Mouse (Mus musculus) heart, adult 2 months (tissue): ENCODE data around the gene Cant1. TPM values are rescaled to one million over a fixed set of nuclear protein-coding genes. Genes with fewer than 3 reads are reported as not detected.

Source experiments
- DNase-seq, 2 experiments: peaks; one replicate each; pipeline ENCODE4 v3.0.0; 2021
- H3K27ac ChIP-seq: fragments of 200-600 bp; 2 replicates; pipeline ENCODE4 v1.8.1; 2022
- H3K27me3 ChIP-seq: fragments of 200-500 bp; 2 replicates; pipeline ENCODE4 v1.6.1; 2012; ENCODE audit warnings: mild to moderate bottlenecking, low read length, inconsistent platforms, mixed read lengths; ENCODE audit not compliant: control insufficient read depth, insufficient read depth
- H3K36me3 ChIP-seq: fragments of 200-500 bp; 2 replicates; pipeline ENCODE4 v1.6.1; 2012; ENCODE audit warnings: low read length, inconsistent platforms; ENCODE audit not compliant: control insufficient read depth, insufficient read depth
- H3K4me1 ChIP-seq: fragments of 200-500 bp; 2 replicates; pipeline ENCODE4 v1.6.1; 2011; ENCODE audit warnings: low read length; ENCODE audit not compliant: control insufficient read depth, insufficient read depth
- H3K4me3 ChIP-seq: fragments of 200-600 bp; 2 replicates; pipeline ENCODE4 v1.8.1; 2022
- H3K79me2 ChIP-seq: fragments of 200-500 bp; replicated peaks from 2 replicates; pipeline ENCODE4 v1.6.1; 2012; ENCODE audit warnings: mild to moderate bottlenecking, inconsistent platforms, low read length, moderate library complexity, mixed read lengths; ENCODE audit not compliant: control insufficient read depth, insufficient read depth
- H3K9ac ChIP-seq: fragments of 200-500 bp; 2 replicates; pipeline ENCODE4 v1.6.1; 2012; ENCODE audit warnings: low read depth, mild to moderate bottlenecking, control low read depth, inconsistent platforms, low read length, mixed read lengths
- CTCF ChIP-seq: fragments of 200-600 bp; IDR thresholded peaks from 2 replicates; pipeline ENCODE4 v1.8.1; 2022; ENCODE audit warnings: antibody characterized with exemption, mild to moderate bottlenecking, moderate library complexity
- EP300 ChIP-seq: fragments of 200-500 bp; IDR thresholded peaks from 2 replicates; pipeline ENCODE4 v1.6.1; 2011; ENCODE audit warnings: low read depth, low read length, control low read depth; ENCODE audit not compliant: insufficient read depth
- POLR2A ChIP-seq: fragments of 200-500 bp; IDR thresholded peaks from 2 replicates; pipeline ENCODE4 v1.6.1; 2011; ENCODE audit warnings: mild to moderate bottlenecking, low read depth, low read length, control low read depth; ENCODE audit not compliant: insufficient read depth
- WGBS: fragments of 180-500 bp; shearing (Covaris S2); methylation state at CpG from one replicate; pipeline ENCODE4 v1.1.7; 2018; 5-methylcytosine and 5-hydroxymethylcytosine counted together
- intact Hi-C: fragments of 180-260 bp; cut with DNase I; formaldehyde crosslinking; loops from one replicate; pipeline ENCODE4 v1.15.1; 2025
- long read RNA-seq: library from polyadenylated mRNA; stranded (forward); transcript quantifications from one replicate; pipeline ENCODE4 v2.0.0, GENCODE M21; 2021
- polyA plus RNA-seq: library from polyadenylated mRNA; depleted of rRNA; stranded (reverse); fragments of >200 nt; gene quantifications from 2 replicates; pipeline ENCODE4 v1.2.3, GENCODE M21; 2012; rRNA removed
- total RNA-seq, 2 experiments: library from RNA; stranded (reverse); gene quantifications; 2 replicates each; pipeline ENCODE4 v1.2.3; 2021

Cant1 gene
- total RNA-seq (10 to 100 TPM; 17.7 to 18.2 TPM), polyA plus RNA-seq (21.6 and 23.4 TPM in 2 replicates)
- long read RNA-seq, transcript Cant1-204 (5 exons, 2,873 nt), result major isoform, 5 of 10 reads
- long read RNA-seq, partial matches to known transcripts, result 0 of 10 reads
- long read RNA-seq, other reads (novel, unspliced or antisense), result 2 of 10 reads

DNA sequence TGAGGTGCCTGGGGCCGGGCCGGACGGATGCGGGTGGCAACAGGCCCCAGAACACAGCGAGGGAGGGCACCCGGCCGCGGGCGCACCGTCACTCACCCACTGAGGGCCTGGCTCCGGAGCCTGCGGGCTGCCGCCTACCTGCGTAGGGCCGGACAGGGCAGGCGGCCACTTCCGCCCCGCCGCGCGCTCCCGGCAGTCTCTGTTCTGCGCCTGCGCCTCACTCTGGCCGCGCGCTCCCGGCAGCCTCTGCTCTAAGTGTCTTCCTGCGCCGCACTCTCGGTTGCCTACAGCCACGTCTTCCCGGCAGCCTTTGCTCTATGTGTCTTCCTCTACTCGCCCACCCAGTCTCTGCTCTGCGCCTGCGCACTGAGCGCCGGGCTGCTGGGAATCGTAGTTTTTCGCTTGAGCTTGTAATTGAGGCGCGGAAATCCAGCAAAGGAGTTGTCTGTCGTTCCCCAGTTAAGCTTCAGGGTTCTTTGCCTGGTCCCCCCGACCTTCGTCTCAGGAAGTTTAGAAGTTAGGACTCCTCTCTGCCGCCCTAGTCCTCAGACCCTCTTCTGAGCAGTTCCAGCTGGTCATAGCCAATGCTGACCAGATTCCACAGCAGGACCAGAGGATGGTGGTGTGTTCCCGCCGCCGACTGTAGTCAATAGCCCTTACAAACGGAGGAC lies at the start of gene Cant1:
Gene Cant1 (minus strand): TSS at position 253 of the 671 bp plus-strand sequence.
- peak within 1 kb of the TSS; percentile 97 for H3K27ac ChIP-seq
- no peaks in the 10 kb centered on the region for H3K36me3 ChIP-seq
- H3K27me3 ChIP-seq, result no peaks in the 10 kb centered on the region
- peaks cover 3% of the 10 kb centered on the region for H3K79me2 ChIP-seq
- H3K4me1 ChIP-seq, result peaks cover 20% of the 10 kb centered on the region
- intact Hi-C loops, result no loop called here
- peak; percentile 96 to 99 for DNase-seq
- H3K4me3 ChIP-seq, result peak within 1 kb of the TSS; percentile 92
- under 1% methylated on average over 50 of the region's 50 CpGs for WGBS
- peak within 1 kb of the TSS; percentile 97 for H3K9ac ChIP-seq
- 0 out of 2 replicates have a peak, but pooled peaks have one; percentile 59 for TF ChIP-seq EP300
- peak; percentile 76 for TF ChIP-seq POLR2A
- TF ChIP-seq CTCF, result no peak

DNA sequence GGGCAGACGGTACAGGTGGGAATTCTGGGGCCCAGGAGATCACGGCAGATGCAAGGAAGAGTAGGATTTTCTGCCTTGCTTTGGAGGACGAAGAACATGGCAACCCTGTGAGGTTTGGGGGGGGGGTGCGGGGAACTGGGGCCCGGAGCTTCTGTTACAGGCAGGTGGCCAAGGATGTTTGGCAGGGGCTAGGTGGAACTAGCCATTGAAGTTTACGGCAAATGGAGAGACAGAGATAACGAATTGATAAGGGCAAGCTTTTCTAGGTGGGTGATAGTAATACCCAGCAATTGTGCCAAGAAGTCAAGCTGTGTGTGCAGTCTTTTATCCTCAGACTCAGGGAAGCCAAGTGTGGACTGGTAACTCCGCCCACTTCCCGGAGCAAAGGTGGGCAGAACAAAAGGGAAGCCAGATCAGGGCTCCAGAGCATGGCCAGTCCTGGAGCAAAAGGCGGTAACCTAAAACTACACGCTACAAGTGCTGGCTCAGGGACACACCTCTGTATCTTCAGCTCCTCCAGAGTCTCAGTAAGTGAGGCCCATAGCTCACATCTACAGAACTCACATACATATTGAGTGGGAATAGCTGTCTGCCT lies 48.7 kb upstream of the Cant1 start:
- no peaks in the 10 kb centered on the region for H3K79me2 ChIP-seq

DNA sequence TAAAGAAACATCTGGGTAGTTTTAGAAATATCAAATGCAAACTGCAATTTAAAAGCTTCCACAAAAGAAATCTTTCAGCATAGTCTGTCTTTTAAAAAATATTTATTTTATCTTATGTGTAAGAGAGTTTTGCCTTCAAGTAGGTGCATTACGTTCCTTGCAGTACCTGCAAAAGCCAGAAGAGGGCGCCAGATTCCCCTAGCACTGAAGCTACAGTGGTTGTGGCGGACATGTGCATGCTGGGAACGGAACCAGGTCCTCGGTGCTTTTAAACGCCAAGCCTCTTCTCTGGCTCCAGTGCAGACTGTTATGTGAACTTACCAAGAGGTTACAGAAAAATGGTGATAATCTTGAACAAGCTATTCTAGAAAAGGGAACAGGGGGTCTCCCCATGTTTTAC lies 41.4 kb upstream of the Cant1 start:
- Histone ChIP-seq H3K4me1 (peaks cover 18% of the 10 kb centered on the region), H3K27me3 (no peaks in the 10 kb centered on the region), H3K79me2 (no peaks in the 10 kb centered on the region), H3K27ac (no peak overlapping the region), H3K9ac (no peak overlapping the region), H3K4me3 (no peak overlapping the region), H3K36me3 (no peaks in the 10 kb centered on the region)
- WGBS, result 70% methylated on average over 6 of the region's 6 CpGs
- no peak for DNase-seq
- TF ChIP-seq CTCF (peak; percentile 79), EP300 (no peak)
- intact Hi-C loops, result no loop called here

More for the DNA sequence above, 48.7 kb upstream of the Cant1 start:
- no peaks in the 10 kb centered on the region for H3K4me1 ChIP-seq
- H3K4me3 ChIP-seq, result no peak overlapping the region
- no peaks in the 10 kb centered on the region for H3K27me3 ChIP-seq
- H3K36me3 ChIP-seq, result no peaks in the 10 kb centered on the region
- no peak for TF ChIP-seq EP300
- no peak for TF ChIP-seq POLR2A
- no peak for TF ChIP-seq CTCF
- WGBS, result 43% methylated on average over 11 of the region's 11 CpGs
- intact Hi-C loops, result no loop called here
- no peak for DNase-seq
- H3K9ac ChIP-seq, result no peak overlapping the region
- H3K27ac ChIP-seq, result no peak overlapping the region

DNA sequence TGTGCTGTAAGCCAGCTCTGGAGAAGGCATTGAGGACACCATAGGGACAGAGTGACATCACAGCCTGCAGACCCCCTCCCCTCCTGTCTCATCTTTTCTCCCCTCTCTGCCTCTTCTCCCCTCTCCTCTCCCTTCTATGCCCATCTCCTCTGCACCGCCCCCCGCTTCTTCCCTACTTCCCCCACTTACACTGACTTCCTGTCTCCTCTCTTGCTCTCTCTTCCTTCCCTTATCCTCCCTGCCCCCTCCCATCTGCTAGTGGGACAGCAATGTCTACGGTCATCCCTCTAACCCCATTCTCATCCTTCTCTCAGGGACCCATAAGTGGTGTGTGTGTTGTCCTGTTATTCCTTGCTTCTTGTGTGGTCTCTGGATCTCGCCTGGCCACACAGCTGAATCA lies 40.6 kb upstream of the Cant1 start:
- H3K4me1 ChIP-seq, result peaks cover 19% of the 10 kb centered on the region
- peak overlapping the region; percentile 36 for H3K27ac ChIP-seq
- no peak overlapping the region for H3K4me3 ChIP-seq
- H3K9ac ChIP-seq, result no peak overlapping the region; the same call in 1 of the 2 replicates
- intact Hi-C loops, result no loop called here
- no peak for DNase-seq
- H3K36me3 ChIP-seq, result no peaks in the 10 kb centered on the region
- TF ChIP-seq CTCF (no peak), EP300 (no peak), POLR2A (no peak)
- no peaks in the 10 kb centered on the region for H3K79me2 ChIP-seq
- no peaks in the 10 kb centered on the region for H3K27me3 ChIP-seq
- WGBS, result 56% methylated on average over 3 of the region's 4 CpGs

DNA sequence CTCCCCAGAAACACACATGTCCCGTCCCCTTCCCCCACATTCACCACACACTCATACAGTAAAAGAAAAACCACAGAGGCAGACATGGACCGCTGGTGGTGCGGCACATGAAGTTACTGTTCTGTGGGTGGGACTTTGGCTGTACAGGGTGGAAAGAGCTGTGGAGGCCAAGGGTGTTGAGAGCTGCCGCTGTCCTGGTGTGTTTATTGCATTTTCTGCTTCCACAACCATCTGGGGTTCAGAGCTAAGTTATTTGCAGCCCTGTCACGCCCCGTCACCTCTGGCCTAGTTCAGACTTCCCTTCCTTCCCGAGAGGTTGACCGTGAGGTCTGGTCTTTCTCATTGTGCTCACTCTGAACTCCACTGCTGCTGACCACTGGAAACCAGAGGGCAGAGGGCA lies 40.2 kb upstream of the Cant1 start:
- Histone ChIP-seq H3K4me1 (peaks cover 21% of the 10 kb centered on the region), H3K9ac (peak overlapping the region; percentile 22), H3K4me3 (no peak overlapping the region; the same call in 1 of the 2 replicates), H3K79me2 (no peaks in the 10 kb centered on the region), H3K36me3 (no peaks in the 10 kb centered on the region), H3K27ac (peak overlapping the region; percentile 72), H3K27me3 (no peaks in the 10 kb centered on the region)
- TF ChIP-seq CTCF (no peak), EP300 (peak; percentile 18; the same call in 1 of the 2 replicates), POLR2A (peak; percentile 53)
- WGBS, result 13% methylated on average over 8 of the region's 8 CpGs
- DNase-seq, result peak; percentile 73 to 78
- intact Hi-C loops, result no loop called here

DNA sequence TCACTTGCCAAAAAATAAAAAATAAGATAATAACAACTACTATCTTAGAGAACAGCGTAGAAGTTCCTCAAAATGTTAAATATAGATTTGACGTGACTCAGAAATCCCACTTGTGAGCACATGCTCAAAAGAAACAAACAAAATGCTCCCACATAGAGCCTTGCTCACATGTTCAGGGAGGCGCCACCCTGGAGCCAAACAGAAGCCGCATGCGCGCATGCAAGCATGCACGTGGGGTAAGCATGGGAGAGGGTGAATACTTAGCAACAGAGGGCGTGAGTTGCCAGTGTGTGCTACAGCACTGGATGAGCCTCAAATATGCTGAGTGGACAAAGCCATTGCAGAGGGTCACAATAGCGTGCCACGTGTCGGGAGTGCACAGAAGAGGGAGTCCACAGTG lies 38.1 kb upstream of the Cant1 start:
- WGBS, result 75% methylated on average over 11 of the region's 11 CpGs

More for the DNA sequence above, 38.1 kb upstream of the Cant1 start:
- no peak overlapping the region for H3K4me3 ChIP-seq
- TF ChIP-seq EP300 (no peak), POLR2A (no peak), CTCF (no peak)
- H3K4me1 ChIP-seq, result peaks cover 22% of the 10 kb centered on the region
- H3K27me3 ChIP-seq, result no peaks in the 10 kb centered on the region
- H3K9ac ChIP-seq, result no peak overlapping the region
- DNase-seq, result peak in 1 of 2 experiments; percentile 77
- intact Hi-C loops, result no loop called here
- no peaks in the 10 kb centered on the region for H3K79me2 ChIP-seq
- no peaks in the 10 kb centered on the region for H3K36me3 ChIP-seq
- peak overlapping the region; percentile 9; the same call in 1 of the 2 replicates for H3K27ac ChIP-seq
